Mouse (Mus musculus) brain, embryonic 14.5 days (tissue): ENCODE measurements around the gene Sinhcaf. TPM values are rescaled to one million over a fixed set of nuclear protein-coding genes. Genes with fewer than 3 reads are reported as not detected.
"Not testable (repeated sequence)": the region's sequence is repeated elsewhere in the genome, so short reads cannot be mapped to it uniquely, and the experiment has no call there.

Source experiments
- DNase-seq: peaks from one replicate; pipeline ENCODE4 v3.0.0-alpha.2; 2011; ENCODE audit warnings: low read depth
- CTCF ChIP-seq: fragments of 200-500 bp; IDR thresholded peaks from 2 replicates; pipeline ENCODE4 v1.5.1; 2012; ENCODE audit warnings: inconsistent platforms, mild to moderate bottlenecking, moderate library complexity, borderline replicate concordance; ENCODE audit not compliant: insufficient read depth, insufficient read length; ENCODE audit errors: extremely low read depth
- POLR2A ChIP-seq: fragments of 200-500 bp; IDR thresholded peaks from 2 replicates; pipeline ENCODE4 v1.6.1; 2012; ENCODE audit warnings: mild to moderate bottlenecking, inconsistent platforms, borderline replicate concordance; ENCODE audit not compliant: poor library complexity, insufficient read depth, insufficient read length, severe bottlenecking; ENCODE audit errors: extremely low read depth
- polyA plus RNA-seq: library from polyadenylated mRNA; depleted of rRNA; stranded (reverse); fragments of >200 nt; gene quantifications from 2 replicates; pipeline ENCODE4 v1.2.3, GENCODE M21; 2012; rRNA removed

The Sinhcaf gene
- polyA plus RNA-seq = 37.6 and 43.8 TPM in 2 replicates

DNA sequence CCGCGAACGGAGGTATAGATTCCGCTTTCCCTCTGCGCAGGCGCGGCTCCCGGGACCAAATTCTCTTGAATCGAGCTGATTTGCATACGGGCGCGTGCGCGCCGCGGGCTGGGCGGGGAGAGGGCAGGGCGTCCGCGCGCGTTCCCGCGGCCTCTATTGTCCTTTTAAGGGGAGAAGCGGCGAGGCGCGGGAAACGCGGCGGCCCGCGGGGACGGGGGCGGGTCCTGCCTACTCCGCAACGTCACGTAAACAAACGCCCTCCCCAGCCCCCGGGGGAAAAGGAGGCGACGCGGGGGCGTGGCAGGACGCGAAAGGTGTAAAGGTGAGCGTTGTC lies at the start of gene Sinhcaf:
TSS of gene Sinhcaf (minus strand) at position 59 of the 334 bp plus-strand sequence.
- peak; percentile 99 for DNase-seq
- TF ChIP-seq CTCF (no peak), POLR2A (0 out of 2 replicates have a peak, but pooled peaks have one; percentile 41)

DNA sequence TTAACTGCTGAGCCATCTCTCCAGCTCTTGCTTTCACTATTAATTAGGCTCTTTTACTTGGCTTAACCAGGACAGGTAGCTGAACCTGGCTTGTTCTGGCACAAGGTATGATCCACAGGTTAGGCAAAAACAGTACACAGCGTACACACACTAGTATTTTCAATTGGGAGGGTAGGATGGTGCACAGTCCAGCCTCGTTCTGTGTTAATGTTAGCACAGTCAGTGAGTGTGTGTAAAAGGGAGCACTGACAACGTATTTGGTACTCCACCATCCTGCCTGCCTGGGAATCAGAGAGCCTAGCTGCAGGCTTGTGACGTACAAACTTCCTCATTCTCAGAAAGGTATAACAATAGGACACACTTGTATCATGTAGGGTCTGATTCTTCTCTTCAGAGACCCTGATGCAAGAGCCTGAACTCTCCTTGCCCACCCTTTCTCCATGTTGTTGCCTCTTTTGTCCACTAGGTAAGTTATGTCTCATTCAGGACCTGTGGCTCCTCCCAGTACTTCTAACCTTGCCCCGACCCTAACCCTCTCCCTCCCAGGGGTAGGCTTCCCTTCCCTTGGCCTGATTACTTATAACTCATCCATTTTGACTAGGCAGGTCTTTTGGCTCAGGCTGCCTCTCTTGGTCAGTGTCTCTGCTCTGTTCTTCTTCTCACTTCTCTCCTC lies 48.2 kb upstream of the Sinhcaf start:
- TF ChIP-seq CTCF (no peak), POLR2A (no peak)
- no peak for DNase-seq

DNA sequence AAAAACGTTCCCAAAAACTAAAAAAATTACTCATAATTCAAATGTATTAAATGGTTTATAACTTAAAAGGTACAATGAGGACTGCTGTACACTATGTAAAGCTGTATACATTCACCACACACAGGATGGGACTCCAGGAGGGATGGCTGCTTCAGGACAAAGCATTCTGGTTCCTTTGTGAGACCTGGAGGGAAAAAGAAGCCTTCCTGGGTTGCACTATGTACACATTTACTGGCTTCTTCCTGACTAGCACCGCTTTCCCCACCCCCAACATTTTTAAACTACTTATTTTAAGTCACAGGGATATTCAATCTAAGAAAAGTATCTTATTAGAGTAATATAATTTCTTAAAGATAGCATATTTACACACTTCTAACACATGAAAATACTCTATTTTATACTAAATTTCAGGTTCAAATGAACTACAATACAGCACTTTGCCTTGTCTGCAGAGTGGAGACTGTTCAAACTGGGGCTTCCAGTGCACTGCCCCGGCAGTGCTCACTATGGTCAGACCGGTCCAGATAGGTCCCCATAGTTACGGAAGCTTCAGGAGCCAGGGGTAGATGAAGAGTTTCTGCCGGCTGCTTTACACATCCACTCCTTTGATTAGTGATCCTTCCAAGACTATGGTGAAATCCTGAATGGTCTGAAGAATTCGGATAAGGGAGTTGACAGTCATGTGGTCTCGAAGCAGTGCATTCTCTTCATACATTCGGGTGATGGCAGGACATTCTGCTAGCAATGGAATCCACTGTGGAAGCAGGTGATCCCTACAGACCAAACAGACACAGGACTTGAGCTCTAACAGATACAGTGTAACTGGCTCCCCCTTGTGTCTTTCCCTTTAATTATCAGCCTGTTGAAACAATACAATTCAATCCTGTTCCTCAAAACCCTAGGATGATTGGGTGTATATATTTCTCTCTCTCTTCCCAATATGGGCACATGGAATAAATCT lies 47.1 kb upstream of the Sinhcaf start:
- TF ChIP-seq POLR2A (no peak), CTCF (peak; percentile 37; the same call in 1 of the 2 replicates)
- DNase-seq = peak; percentile 81

DNA sequence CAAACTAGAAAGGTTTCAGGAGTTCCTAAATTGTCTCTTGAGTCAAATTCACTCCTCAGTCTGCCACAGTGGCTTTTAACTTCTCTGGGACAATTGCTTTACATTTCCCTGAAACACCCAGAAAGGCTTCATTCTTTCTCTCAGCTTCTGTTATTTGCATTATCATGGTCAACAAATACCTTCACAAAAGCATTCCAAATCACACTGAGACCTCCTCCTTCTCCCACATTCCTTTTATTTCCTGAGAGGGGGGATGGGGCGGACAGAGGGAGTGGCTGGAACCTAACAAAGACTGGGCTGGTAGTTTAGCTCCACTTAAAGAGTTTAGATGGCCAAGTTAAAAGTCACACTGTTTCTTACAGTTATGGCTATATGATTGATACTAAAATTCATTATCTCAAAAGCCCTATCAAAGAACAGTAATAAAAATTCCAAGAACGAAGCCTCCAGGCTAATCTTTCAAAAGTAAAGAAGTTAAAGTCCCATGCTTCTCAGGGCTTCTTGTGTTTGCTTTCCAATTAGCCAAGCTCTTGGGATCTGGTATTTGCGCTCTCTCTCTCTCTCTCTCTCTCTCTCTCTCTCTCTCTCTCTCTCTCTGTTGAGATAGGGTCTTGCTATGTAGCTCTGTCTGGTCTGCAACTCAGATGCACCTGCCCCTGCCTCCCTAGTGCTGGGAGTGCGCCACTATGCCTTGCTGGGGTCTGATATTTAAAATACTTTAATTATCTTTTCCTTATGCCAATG lies 46.3 kb upstream of the Sinhcaf start:
- peak; percentile 31 for DNase-seq
- TF ChIP-seq CTCF (no peak), POLR2A (no peak)

DNA sequence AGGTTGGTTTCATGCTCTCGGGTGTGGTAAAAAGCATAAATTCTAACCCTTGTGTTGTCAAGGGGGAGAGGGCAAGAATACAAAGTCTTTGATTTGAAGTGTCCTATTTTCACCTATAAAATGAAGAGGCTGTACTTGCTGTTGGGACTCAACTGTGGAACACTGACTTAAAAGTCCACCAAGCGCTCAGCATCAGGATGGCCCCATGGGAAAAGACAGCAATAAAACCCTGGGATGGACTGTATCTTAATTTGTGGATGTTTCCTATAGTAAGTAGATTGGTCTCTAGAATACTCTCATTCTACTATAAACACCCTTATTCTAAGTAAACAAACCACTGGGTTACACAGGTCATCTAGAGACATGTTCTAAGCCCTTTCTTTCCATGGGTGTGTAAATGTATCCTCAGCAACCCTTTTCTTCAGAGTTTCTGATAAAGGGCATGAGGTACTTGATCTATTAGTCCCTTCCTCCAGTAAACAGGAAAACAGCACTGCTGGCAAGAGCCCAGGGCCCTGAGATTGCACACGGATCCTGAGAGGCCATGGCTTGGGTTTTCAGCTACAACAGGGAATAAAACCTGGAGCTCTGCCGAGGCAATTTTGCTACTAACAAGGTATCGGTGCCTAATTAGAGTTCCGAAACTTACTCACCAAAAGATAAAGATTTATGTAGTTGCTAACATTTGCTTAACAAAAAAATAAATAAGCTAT lies 45.5 kb upstream of the Sinhcaf start:
- peak; percentile 30 for DNase-seq
- no peak for TF ChIP-seq POLR2A

DNA sequence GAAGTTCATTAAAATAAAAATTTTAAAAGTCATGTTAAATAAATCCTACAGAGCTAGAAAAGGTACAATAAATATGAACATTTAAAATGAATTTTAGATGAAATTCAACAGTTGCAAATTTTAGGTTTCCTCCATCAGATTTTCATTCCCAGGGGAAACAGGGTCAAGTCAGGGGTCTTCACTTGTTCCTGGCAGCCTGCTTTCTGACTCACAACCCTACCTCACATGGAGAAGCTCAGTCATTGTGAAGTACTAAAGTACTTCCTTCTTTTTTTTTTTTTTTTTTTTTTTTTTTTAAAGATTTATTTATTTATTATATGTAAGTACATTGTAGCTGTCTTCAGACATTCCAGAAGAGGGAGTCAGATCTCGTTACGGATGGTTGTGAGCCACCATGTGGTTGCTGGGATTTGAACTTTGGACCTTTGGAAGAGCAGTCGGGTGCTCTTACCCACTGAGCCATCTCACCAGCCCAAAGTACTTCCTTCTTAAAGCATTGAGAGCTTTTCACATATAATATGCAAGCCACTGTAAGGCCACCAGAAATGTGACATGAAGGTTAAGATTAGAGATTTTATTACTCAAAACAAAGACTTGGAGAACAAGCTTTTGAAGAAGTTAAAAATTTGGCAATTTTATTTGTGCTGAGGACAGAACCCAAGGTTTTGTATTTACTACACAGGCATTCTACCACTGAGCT lies 43.7 kb upstream of the Sinhcaf start:
- DNase-seq = not testable (repeated sequence)

DNA sequence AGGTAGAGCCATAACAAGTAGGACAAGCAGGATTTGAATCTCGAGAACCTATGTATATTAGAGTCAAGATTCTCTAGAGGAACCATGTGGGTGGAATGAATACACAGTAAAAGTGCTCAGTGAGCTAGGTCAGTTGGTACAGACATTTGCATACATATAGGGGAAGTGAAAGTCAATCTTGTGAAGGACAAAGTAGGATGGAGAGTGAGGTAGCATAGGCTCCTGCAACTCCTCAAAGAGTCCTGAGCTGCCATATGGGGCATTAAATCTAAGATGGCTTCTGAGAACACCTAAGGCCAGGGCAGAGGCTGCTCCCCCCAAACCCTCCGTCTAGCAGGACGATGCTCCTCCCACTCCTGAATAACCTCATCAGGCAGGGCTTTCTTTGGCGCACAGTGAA lies 39.7 kb upstream of the Sinhcaf start:
- no peak for DNase-seq
- TF ChIP-seq CTCF (no peak), POLR2A (no peak)

DNA sequence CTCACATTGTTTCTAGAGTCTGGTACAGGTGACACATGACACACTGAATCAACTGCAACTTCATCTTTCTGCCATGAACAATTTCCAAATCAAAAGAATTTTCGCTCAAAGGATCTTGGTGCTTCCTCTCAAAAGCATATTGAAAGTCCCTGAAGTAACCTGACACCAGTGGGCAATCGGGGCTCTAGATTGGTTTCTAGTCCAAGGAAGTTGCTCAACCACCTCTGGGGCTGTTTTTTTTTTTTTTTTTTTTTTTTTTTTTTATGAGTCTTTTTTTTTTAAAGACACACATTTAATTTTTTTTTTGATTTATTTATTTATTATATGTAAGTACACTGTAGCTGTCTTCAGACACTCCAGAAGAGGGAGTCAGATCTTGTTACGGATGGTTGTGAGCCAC lies 34.2 kb upstream of the Sinhcaf start:
- no peak for DNase-seq
- no peak for TF ChIP-seq POLR2A
- TF ChIP-seq CTCF = no peak

DNA sequence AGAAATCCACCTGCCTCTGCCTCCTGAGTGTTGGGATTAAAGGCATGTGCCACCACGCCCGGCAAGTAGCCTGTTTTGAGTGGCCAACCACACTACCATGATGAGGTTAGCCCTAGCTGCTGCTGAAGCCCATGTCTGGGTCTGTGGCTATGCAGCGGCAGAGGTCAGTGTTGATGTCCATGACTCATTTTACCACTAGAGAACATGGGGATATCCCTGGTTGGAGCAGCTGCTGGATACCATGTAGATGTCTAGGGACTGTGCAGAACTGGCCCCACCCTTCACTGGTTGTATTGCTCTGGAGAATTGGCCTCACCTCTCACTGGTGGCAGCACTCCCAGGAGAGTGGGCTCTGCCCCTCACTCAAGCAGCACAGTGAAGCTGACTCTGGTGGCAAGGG lies 28.8 kb upstream of the Sinhcaf start:
- TF ChIP-seq POLR2A = no peak
- TF ChIP-seq CTCF = no peak
- no peak for DNase-seq

DNA sequence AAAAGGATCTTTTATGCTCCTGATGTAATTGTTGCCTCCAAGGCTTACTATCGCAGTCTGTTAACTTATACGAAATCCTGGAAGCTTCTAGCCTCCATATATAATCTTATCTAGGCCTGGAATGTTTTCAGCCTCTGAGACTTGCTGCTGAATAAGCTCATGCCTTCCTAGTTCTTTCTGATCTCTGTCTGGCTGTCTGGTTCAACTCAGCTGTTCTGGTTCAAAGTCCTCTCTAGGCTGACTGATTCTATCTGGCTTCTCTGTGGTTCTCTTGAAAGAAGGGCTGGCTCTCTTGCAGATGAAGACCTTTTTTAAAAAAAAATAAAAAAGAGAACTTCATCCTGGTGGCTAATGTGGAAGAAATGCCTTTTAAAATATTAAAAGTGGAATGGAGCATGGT lies 26.6 kb upstream of the Sinhcaf start:
- TF ChIP-seq POLR2A (no peak), CTCF (no peak)

More for the DNA sequence above, 26.6 kb upstream of the Sinhcaf start:
- no peak for DNase-seq
